ENCODE assay signal across 11 mouse cellular contexts in the genomic region with DNA sequence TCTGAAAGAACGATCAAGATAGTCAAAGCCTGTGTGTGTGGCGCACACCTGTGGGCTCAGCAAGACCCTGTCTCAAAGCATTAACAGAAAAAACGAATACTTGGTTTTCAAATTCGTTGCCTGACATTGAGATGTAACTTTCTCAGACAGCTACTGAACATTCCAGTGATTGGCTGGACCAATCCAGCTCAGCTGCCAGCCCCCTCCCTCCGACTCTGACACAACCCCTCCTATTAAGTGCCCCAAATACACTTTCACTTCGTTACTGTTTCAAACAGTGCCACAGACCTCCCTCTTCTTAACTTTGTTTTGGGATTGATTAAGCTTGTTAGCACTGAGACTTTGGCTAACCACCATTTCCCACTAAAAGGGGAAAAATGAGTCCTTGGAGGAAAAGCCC. TPM values are rescaled to one million over a fixed set of nuclear protein-coding genes. Genes with fewer than 3 reads are reported as not detected.
A peak's percentile ranks its signal among the peaks of the same experiment; 100 is the strongest.
DNase-seq lines count a peak whose midpoint lies in the region; ATAC-seq and TF ChIP-seq lines count a peak whose summit lies in the region.
"Had no signal": no experiment of that assay in that cellular context is flagged by ENCODE, and none has a peak within 500 bp of the region (broad histone marks: within the 10 kb centered on the region; RNA-seq: fewer than 3 reads in every experiment).

No protein-coding gene starts in this region.

- no peak for ATAC-seq in heart, embryonic 14.5 days (ENCODE audit: insufficient number of reproducible peaks, insufficient read depth, low FRiP score, low read depth)
- ATAC-seq in midbrain, embryonic 15.5 days (replicated peaks): peak; percentile 37; the same call in 1 of the 2 replicates
- ATAC-seq in midbrain, postnatal 0 days (ENCODE audit: low FRiP score): no peak
- ATAC-seq in liver, postnatal 0 days: no peak

- peaks cover 13% of the 10 kb centered on the region; the same call in 1 of the 2 replicates for H3K27me3 ChIP-seq in heart, embryonic 14.5 days (ENCODE audit: control insufficient read depth, insufficient read depth, low read length)
- H3K27me3 ChIP-seq in midbrain, embryonic 15.5 days (replicated peaks): peaks cover 6% of the 10 kb centered on the region; the same call in 1 of the 2 replicates
- H3K27me3 ChIP-seq in midbrain, postnatal 0 days (ENCODE audit: insufficient read depth, low read length): no peaks in the 10 kb centered on the region
- no peaks in the 10 kb centered on the region for H3K27me3 ChIP-seq in liver, postnatal 0 days (ENCODE audit: insufficient read depth, low read length)

- peak overlapping the region; percentile 64 for H3K9ac ChIP-seq in heart, embryonic 14.5 days (ENCODE audit: low read length)
- H3K9ac ChIP-seq in midbrain, embryonic 15.5 days: no peak overlapping the region
- H3K9ac ChIP-seq in midbrain, postnatal 0 days (replicated peaks; ENCODE audit: low read length, poor library complexity, severe bottlenecking): no peak overlapping the region
- peak overlapping the region; percentile 46; the same call in 1 of the 2 replicates for H3K9ac ChIP-seq in liver, postnatal 0 days (replicated peaks)

- H3K4me3 ChIP-seq in heart, embryonic 14.5 days (ENCODE audit: control insufficient read depth in 1 of 2, insufficient read depth in 1 of 2, low read depth in 1 of 2, low read length in 2 of 2): peak overlapping the region; percentile 7 to 21; a peak in 2 of 4 replicates
- H3K4me3 ChIP-seq in midbrain, embryonic 15.5 days: no peak overlapping the region
- H3K4me3 ChIP-seq in midbrain, postnatal 0 days (ENCODE audit: low read depth, low read length): no peak overlapping the region
- 0 out of 2 replicates have a peak overlapping the region, but pooled peaks have one; percentile 25 for H3K4me3 ChIP-seq in liver, postnatal 0 days (ENCODE audit: low read depth, low read length)

- intact Hi-C loops in heart, postnatal 36 days (cut with DNase I): no loop called here

- no peak for DNase-seq in heart, postnatal 36 days
- DNase-seq in midbrain, postnatal 0 days (ENCODE audit: low spot score): no peak
- DNase-seq in liver, postnatal 0 days: no peak
- no peak for DNase-seq in layer of hippocampus, adult 18-20 months (ENCODE audit: low spot score in 2 of 2)
- DNase-seq in testis, postnatal 10 days (ENCODE audit: low spot score): no peak
- DNase-seq: cerebellum, adult 8-10 months; layer of hippocampus, postnatal 36 days; retina, postnatal 1 day had no signal

- H3K9me3 ChIP-seq in heart, embryonic 14.5 days (ENCODE audit: control insufficient read depth, low read length): no peaks in the 10 kb centered on the region
- no peaks in the 10 kb centered on the region for H3K9me3 ChIP-seq in midbrain, embryonic 15.5 days
- no peaks in the 10 kb centered on the region for H3K9me3 ChIP-seq in midbrain, postnatal 0 days (ENCODE audit: low read length)
- no peaks in the 10 kb centered on the region for H3K9me3 ChIP-seq in liver, postnatal 0 days (ENCODE audit: low read length)

- no peak for TF ChIP-seq CTCF in midbrain, postnatal 0 days (IDR thresholded peaks at IDR 0.05)
- no peak for TF ChIP-seq CTCF in liver, postnatal 0 days (IDR thresholded peaks at IDR 0.05; ENCODE audit: low read depth)

- no peak overlapping the region for H3K27ac ChIP-seq in heart, embryonic 14.5 days (replicated peaks in 1 of 2; ENCODE audit: control insufficient read depth in 1 of 2, insufficient read depth in 1 of 2, low read depth in 2 of 2, low read length in 2 of 2)
- H3K27ac ChIP-seq in midbrain, embryonic 15.5 days: no peak overlapping the region
- no peak overlapping the region for H3K27ac ChIP-seq in midbrain, postnatal 0 days (ENCODE audit: low read depth, low read length)
- no peak overlapping the region for H3K27ac ChIP-seq in liver, postnatal 0 days (ENCODE audit: low read depth)

- no peak for TF ChIP-seq EP300 in liver, postnatal 0 days (IDR thresholded peaks at IDR 0.05; ENCODE audit: low read depth)

- H3K36me3 ChIP-seq in heart, embryonic 14.5 days (ENCODE audit: control insufficient read depth, insufficient read depth, low read length): no peaks in the 10 kb centered on the region
- no peaks in the 10 kb centered on the region for H3K36me3 ChIP-seq in midbrain, embryonic 15.5 days (replicated peaks)
- no peaks in the 10 kb centered on the region for H3K36me3 ChIP-seq in midbrain, postnatal 0 days (ENCODE audit: insufficient read depth, low read length)
- H3K36me3 ChIP-seq in liver, postnatal 0 days (replicated peaks; ENCODE audit: insufficient read depth, low read length): no peaks in the 10 kb centered on the region

- WGBS in heart, embryonic 14.5 days: 22% methylated on average over 6 of the region's 6 CpGs
- 50% methylated on average over 6 of the region's 6 CpGs for WGBS in midbrain, embryonic 15.5 days
- 39% methylated on average over 6 of the region's 6 CpGs for WGBS in midbrain, postnatal 0 days
- 36% methylated on average over 6 of the region's 6 CpGs for WGBS in liver, postnatal 0 days (ENCODE audit: insufficient replicate concordance)

- H3K4me1 ChIP-seq in heart, embryonic 14.5 days (ENCODE audit: control insufficient read depth in 2 of 2, insufficient read depth in 2 of 2, low read length in 2 of 2): no peaks in the 10 kb centered on the region; a peak in 1 of 4 replicates
- H3K4me1 ChIP-seq in midbrain, embryonic 15.5 days: no peaks in the 10 kb centered on the region; the same call in 1 of the 2 replicates
- H3K4me1 ChIP-seq in midbrain, postnatal 0 days (ENCODE audit: insufficient read depth, low read length): peaks cover 3% of the 10 kb centered on the region; the same call in 1 of the 2 replicates
- peaks cover 11% of the 10 kb centered on the region; the same call in 1 of the 2 replicates for H3K4me1 ChIP-seq in liver, postnatal 0 days (ENCODE audit: insufficient read depth)

- H3K4me2 ChIP-seq in heart, embryonic 14.5 days (ENCODE audit: low read length): peak overlapping the region; percentile 60
- H3K4me2 ChIP-seq in midbrain, embryonic 15.5 days: no peak overlapping the region
- no peak overlapping the region for H3K4me2 ChIP-seq in midbrain, postnatal 0 days (ENCODE audit: low read depth, low read length, poor library complexity, severe bottlenecking)
- peak overlapping the region; percentile 38 for H3K4me2 ChIP-seq in liver, postnatal 0 days (ENCODE audit: low read depth, low read length)

RNA-seq across cellular contexts. Expression of a gene that starts 6.6 kb away (rescaled TPM):
- polyA plus RNA-seq in heart, embryonic 14.5 days (2014; fragmentation: Nextera tagmentation; extraction: Ambion mirVana): 0.14 TPM in 1 of 2 replicates, not detected in the other
- not detected for total RNA-seq in heart, postnatal 36 days (2021)
- polyA plus RNA-seq in midbrain, embryonic 15.5 days (2015; fragmentation: Nextera tagmentation; extraction: Ambion mirVana): 0.28 and 0.35 TPM in 2 replicates
- not detected in 2 replicates for total RNA-seq in midbrain, postnatal 0 days (2014; rRNA removed)
- 0.10 and 0.17 TPM in 2 replicates for polyA plus RNA-seq in midbrain, postnatal 0 days (2015; fragmentation: Nextera tagmentation; extraction: Ambion mirVana)
- 0.08 TPM in 1 of 2 replicates, not detected in the other for polyA plus RNA-seq in liver, postnatal 0 days (2015; fragmentation: Nextera tagmentation; extraction: Ambion mirVana)
- not detected for total RNA-seq in layer of hippocampus, adult 18-20 months (2021)
- total RNA-seq: gastrocnemius, adult 8-10 months; layer of hippocampus, postnatal 36 days had no signal

RNA-seq across cellular contexts. Expression of a gene that starts 22.4 kb away (rescaled TPM):
- 23.7 and 24.6 TPM in 2 replicates for polyA plus RNA-seq in heart, embryonic 14.5 days (2014; fragmentation: Nextera tagmentation; extraction: Ambion mirVana)
- total RNA-seq in heart, postnatal 36 days (2021): 10 to 100 TPM; 22.5 to 23.4 TPM
- 23.9 and 25.8 TPM in 2 replicates for polyA plus RNA-seq in midbrain, embryonic 15.5 days (2015; fragmentation: Nextera tagmentation; extraction: Ambion mirVana)
- 30.0 and 42.5 TPM in 2 replicates for total RNA-seq in midbrain, postnatal 0 days (2014; rRNA removed)
- polyA plus RNA-seq in midbrain, postnatal 0 days (2015; fragmentation: Nextera tagmentation; extraction: Ambion mirVana): 15.8 and 18.8 TPM in 2 replicates
- 7.3 and 7.9 TPM in 2 replicates for polyA plus RNA-seq in liver, postnatal 0 days (2015; fragmentation: Nextera tagmentation; extraction: Ambion mirVana)
- total RNA-seq in layer of hippocampus, adult 18-20 months (2021): 10 to 100 TPM; 34.3 to 34.8 TPM

Comparison
In these comparisons a context has a peak if more than half of its experiments do, and no peak if none do; other contexts are left out.
1. H3K4me2 ChIP-seq: peak in heart, embryonic 14.5 days (single experiment) and liver, postnatal 0 days (single experiment); none in midbrain, embryonic 15.5 days (single experiment) and midbrain, postnatal 0 days (single experiment).
2. H3K4me3 ChIP-seq: peak in heart, embryonic 14.5 days (2 of 2) and liver, postnatal 0 days (single experiment); none in midbrain, embryonic 15.5 days (single experiment) and midbrain, postnatal 0 days (single experiment).
3. H3K9ac ChIP-seq: peak in heart, embryonic 14.5 days (single experiment) and liver, postnatal 0 days (single experiment); none in midbrain, embryonic 15.5 days (single experiment) and midbrain, postnatal 0 days (single experiment).